Mouse (Mus musculus) embryo, embryonic 11 days (tissue): ENCODE results near the gene Nasp.

Experiments used
- DNase-seq: peaks from one replicate; pipeline ENCODE4 v3.0.0-alpha.2; 2015

Nasp gene

DNA sequence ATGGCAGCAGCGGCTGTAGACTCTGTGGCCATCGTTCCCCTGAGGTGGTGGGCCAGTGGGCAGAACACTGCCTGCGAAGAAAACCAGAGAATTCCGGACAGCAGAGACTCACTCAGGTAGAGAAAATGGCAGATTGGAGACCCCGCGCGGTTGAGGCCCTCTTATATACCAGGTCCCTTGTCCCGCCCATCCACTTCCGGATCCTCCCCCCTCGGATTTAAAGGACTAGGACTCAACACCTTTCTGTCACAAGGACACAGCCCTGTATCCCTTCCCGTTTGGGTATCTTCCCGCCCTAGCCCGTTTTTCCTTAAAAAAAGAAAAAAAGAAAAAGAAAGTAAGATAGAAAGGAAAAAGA is 403 bp downstream of the Nasp start:
- peak; percentile 92 for DNase-seq

- DNase-seq = peak; percentile 97
These were observed 933 bp downstream of the Nasp start for GRCm38 (mm10) chr4:116626658-116627358.

DNA sequence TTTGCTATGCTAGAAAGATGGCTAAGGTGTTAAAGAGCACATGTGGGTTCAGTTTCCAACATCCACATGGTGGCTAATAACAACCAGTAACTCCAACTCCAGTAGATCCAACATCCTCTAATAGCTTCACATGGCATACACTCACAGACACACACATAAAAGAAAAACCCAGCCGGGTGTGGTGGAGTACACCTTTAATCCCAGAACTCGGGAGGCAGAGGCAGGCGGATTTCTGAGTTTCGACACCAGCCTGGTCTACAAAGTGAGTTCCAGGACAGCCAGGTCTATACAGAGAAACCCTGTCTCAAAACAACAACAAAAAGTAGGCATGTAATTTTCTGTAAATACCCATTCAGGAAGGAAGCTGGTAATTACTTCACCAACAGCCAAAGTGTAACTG is 2.9 kb downstream of the Nasp start:
- no peak for DNase-seq

- DNase-seq = no peak
These were observed 12.5 kb downstream of the Nasp start for GRCm38 (mm10) chr4:116615237-116615636.

- DNase-seq = no peak
These were observed 15.1 kb downstream of the Nasp start for GRCm38 (mm10) chr4:116612621-116613020.

GRCm38 (mm10) chr4:116596978-116597881 is 30.5 kb downstream of the Nasp start:
- DNase-seq = peak; percentile 95

DNA sequence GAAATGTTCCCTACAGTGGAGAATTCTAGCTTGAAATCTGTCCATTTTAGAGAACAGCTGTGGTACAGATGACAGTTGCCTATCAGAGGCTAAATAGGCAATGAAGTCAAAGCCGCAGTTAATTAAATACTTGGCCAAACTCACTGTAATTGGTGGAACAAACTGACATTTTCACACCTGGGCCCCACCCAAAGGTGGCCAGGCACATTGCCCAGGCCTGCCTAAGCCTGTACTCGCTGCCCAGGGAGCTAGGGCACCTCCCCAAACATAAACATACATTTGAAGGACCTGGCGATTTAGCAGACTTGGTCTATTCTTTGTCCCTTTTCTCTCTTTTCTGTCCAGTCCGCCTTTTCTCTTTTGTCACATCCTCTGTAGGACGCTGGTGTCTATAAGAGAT is 31.4 kb downstream of the Nasp start, which contains the start of gene Ccdc17:
Ccdc17 (plus strand) TSS at position 276 of the 400 bp plus-strand sequence.
- DNase-seq = no peak

DNA sequence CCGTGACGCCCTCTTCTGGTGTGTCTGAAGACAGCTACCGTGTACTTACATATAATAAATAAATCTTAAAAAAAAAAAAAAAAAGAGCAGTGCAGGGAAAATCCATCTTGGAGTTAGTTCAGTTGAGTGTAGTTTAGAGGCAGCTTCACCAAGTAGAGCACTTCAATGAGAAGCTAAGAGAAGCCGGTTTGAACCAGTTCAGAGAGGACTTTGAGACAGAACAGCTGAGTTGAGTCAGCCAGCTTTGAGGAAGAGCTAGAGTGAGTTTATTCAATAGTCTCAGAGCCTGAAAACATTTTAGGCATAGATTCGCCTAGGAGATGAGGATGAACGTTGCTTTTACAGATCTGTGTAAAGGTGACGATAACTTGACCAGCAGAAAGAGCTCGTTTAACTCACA is 31.9 kb downstream of the Nasp start:
- no peak for DNase-seq

GRCm38 (mm10) chr4:116558151-116558882 is 69.4 kb downstream of the Nasp start:
- DNase-seq = peak; percentile 30

DNA sequence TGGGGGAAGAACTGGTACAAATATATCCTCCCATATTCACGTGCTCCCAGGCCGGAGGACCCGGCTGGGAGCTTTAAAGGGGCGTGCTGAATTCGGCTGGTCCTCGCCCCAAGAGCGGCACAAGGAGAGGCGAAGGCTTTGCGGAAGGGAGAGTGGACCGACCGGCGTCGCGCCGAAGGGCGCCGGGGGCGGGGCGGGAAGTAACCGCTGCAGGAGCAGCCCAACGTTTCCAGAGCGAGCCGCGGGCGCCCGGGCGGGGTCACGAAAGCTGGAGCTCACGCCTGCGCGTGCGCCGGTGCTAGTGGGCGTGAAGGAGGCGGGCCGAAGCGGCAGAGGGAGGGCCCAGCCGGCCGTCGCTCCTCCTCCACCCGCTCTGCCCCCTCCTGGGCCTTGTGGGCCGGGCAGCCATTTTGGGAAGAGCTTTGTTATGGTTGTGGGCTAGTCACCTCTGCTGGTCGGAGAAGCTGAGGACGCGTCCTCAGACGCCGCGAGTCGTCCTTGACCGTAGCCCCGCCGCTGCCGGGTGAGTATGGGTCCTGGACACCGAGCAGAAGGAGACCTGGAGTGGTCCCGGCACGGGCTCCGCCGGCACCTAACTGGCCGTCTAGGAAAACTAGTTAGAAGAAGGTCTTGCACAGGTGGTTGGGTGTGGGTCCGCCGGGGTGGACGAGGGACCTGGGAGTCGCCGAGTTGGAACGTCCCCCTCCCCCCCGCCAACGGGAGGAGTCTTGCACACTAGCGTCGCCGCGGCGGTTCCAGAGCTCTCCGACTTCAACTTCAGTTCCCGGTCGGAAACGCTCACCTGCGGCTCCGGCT is 70.2 kb downstream of the Nasp start, which contains the start of gene Gpbp1l1:
Gpbp1l1 (plus strand) TSS at position 353 of the 816 bp plus-strand sequence.
- DNase-seq = peak; percentile 98

DNA sequence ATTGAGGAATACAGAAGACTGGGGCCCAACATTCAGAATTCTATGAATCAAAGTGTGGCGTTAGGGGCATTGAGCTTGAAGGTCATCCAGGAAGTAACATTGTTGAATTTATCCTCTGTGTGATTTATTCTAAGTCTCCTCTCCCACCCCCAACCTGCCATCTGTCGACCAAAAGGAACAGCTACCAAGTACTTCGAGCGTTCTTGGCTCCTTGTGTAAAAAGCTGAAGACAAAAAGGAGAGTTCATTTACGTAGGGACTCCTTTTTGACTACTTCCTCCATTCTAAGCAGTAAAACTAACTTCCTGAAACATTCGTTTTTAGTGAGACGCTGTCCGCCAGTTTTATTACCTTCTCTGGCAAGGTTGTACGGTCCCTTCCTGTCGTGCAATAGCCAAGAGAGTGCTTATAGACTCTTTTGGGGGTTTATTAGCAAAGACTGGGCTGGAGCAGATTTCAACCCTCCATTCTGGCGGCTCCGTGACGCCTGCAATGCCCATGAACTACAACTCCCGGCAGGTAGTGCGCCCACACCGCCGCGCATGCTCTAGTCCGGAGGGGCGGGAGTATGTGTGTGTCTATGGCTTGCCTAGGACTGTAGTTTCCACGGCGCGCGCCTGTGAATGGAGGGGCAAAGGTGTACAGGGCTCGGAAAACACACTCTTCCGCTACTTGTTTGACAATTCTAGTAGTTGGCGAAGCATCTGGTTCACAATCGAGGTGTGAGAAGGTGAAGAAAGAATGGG is 71.0 kb downstream of the Nasp start:
- peak; percentile 96 for DNase-seq

DNA sequence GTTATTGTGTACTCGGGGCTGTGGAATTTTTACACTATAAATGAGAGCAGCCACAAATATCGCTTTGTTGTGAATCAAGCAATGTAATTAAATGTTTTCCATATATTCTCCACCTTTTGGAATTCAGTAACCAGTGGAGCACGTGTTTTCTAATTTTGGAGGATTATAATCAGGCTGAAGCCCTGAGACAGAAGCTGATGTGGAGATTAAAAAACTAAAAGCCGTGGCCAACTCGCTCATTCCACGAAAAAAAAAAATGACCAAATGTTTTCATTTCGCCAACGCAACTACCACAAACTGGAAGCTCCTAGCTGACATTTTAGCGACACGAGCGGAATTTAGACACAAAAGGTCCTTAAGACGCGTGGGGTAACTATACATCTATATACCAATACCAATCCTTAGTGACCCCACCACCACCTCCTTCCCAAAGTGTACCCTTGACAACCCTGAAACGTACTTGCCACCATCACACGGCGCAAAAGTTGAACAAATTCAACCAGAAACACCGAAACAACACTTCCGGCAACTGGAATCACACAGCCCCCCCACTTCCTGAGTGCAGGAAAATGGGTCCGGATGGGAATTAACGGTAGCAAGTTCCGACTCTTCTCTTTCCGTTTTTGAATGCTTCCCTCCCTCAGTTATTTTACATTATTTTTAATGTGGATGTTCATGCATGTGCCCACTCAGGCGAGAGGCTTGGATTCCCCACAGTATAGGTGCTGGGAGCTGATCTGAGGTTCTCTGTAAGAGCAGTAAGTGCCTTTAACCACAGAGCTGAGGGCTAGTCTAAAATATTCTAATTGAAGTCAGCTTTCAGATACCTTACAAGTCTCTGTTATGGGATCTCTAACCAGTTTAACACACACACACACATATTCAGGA is 72.1 kb downstream of the Nasp start, which contains the start of gene Tmem69:
Tmem69 (minus strand) TSS at position 524 of the 888 bp plus-strand sequence.
- peak; percentile 90 for DNase-seq

- DNase-seq = no peak
These were observed 74.7 kb downstream of the Nasp start for GRCm38 (mm10) chr4:116553035-116553434.
